Mouse (Mus musculus): ENCODE measurements around the gene Hist1h4j. TPM values are rescaled to one million over a fixed set of nuclear protein-coding genes. Genes with fewer than 3 reads are reported as not detected.

Gene Hist1h4j
- total RNA-seq (2023): 100 to 1,000 TPM; 162 to 165 TPM

DNA sequence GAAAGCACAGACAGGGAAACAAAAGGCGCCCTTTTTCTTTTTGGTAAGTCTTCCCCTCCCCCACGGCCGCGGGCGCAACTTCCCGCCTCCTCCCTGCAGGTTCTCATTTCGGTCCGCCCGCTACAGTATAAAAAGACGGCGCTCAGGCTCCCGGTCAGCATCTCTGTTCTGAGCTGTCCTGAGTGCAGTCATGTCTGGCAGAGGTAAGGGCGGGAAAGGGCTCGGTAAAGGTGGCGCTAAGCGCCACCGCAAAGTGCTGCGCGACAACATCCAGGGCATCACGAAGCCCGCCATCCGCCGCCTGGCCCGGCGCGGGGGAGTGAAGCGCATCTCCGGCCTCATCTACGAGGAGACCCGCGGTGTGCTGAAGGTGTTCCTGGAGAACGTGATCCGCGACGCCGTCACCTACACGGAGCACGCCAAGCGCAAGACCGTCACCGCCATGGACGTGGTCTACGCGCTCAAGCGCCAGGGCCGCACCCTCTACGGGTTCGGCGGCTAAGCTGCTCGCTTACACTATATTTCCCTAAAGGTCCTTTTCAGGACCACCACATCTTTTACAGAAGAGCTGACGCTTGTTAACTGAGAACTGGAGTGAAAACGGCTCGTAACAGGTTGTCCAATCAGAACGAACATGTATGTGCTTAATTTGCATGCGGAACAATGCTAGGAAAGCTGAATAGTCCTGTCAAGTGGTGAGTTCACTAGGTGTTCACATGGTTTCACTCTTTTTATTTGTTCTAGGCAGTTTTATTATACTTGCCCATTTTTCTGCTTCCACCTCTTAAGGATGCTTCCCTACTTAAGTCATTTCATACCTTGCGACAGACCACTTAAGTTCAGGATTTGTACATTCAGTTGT lies at the start of gene Hist1h4j:
TSS of gene Hist1h4j (plus strand) at position 159 of the 862 bp plus-strand sequence.

DNA sequence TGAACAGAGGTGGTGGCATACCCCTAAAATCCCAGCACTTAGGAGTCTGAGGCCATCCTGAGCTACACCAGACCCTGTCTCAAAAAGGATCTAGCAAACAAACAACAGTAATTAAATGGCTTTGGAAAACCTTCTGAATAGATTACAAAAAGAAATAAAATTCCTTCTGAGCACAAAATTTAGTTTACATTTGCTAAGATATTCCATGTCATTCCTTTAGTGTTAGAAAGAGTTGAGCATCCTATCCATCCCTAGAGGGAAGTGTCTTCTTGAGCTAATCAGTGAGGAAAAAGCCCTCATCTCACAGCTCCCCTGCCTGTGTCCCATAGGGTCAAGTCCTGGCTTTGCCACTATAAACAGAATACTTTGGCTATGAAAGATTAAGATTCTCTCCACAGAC lies 37.1 kb upstream of the Hist1h4j start, which contains the start of gene Olfr1359:
TSS of gene Olfr1359 (plus strand) at position 301 of the 400 bp plus-strand sequence.

DNA sequence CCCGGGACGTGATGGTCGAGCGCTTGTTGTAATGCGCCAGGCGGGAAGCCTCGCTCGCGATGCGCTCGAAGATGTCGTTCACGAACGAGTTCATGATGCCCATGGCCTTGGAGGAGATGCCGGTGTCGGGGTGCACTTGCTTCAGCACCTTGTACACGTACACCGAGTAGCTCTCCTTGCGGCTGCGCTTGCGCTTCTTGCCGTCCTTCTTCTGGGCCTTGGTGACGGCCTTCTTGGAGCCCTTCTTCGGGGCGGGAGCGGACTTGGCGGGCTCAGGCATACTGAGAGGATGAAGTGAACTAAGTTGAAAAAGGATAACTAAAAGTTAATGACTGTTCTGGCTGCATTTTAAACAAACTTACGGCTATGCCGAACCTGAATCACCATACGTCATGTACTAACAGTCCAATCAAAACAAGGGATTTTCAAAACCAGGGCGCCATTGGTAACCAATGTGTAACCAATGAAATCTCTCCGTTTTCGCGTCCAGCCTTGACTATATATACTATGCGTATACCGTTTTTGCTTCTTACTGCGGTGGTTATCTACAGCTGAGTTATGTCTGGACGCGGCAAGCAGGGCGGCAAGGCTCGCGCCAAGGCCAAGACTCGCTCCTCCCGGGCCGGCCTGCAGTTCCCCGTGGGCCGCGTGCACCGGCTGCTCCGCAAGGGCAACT lies 18.9 kb upstream of the Hist1h4j start, which contains the start of the genes Hist1h2bl and Hist1h2ai:
TSS of gene Hist1h2bl (minus strand) at position 280 of the 676 bp plus-strand sequence.
TSS of gene Hist1h2ai (plus strand) at position 559 of the 676 bp plus-strand sequence.

DNA sequence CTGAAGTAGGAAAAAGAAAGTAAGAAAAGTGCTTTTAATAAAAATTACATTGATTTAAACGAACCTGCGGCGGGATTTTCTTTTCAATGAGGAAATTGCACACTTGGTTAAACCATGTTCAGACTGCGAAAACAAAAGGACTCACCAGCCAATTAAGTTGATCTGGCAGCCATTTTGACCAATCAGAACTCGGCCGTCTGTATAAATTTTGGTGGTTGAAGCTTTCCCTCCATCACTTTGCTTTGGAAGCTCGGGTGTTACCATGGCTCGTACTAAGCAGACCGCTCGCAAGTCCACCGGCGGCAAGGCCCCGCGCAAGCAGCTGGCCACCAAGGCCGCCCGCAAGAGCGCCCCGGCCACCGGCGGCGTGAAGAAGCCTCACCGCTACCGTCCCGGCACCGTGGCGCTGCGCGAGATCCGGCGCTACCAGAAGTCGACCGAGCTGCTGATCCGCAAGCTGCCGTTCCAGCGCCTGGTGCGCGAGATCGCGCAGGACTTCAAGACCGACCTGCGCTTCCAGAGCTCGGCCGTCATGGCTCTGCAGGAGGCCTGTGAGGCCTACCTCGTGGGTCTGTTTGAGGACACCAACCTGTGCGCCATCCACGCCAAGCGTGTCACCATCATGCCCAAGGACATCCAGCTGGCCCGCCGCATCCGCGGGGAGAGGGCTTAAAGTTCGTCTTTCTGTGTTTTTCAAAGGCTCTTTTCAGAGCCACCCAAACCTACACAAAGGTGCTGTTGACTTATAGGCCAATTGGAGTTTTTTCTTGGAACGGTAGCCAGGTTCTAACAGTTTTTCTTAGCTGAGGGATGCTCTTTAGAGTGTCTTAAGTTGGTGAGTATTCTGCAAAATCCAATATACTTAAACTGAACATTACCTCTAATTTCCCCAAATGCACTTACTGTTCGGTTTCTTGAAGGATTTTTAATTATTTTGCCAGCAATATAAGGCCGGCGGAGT lies 17.2 kb upstream of the Hist1h4j start, which contains the start of gene Hist1h3h:
TSS of gene Hist1h3h (plus strand) at position 263 of the 961 bp plus-strand sequence.

DNA sequence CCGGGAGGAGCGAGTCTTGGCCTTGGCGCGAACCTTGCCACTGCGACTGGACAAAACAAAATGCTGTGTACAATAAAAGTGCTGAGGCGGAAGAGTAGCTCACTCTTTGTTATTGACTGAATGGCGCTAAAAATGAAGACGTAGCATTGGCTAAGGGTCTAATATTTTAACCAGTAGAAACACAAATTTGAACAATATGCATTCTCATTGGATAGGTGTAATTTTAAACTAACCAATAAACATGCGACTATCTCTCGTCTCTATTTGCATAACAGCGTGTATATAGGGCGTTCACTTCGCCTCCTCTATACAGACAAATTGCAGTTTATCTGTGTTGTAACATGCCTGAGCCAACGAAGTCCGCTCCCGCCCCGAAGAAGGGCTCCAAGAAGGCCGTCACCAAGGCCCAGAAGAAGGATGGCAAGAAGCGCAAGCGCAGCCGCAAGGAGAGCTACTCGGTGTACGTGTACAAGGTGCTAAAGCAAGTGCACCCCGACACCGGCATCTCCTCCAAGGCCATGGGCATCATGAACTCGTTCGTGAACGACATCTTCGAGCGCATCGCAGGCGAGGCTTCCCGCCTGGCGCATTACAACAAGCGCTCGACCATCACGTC lies 13.0 kb upstream of the Hist1h4j start, which contains the start of gene Hist1h2bm:
TSS of gene Hist1h2bm (plus strand) at position 288 of the 616 bp plus-strand sequence.

DNA sequence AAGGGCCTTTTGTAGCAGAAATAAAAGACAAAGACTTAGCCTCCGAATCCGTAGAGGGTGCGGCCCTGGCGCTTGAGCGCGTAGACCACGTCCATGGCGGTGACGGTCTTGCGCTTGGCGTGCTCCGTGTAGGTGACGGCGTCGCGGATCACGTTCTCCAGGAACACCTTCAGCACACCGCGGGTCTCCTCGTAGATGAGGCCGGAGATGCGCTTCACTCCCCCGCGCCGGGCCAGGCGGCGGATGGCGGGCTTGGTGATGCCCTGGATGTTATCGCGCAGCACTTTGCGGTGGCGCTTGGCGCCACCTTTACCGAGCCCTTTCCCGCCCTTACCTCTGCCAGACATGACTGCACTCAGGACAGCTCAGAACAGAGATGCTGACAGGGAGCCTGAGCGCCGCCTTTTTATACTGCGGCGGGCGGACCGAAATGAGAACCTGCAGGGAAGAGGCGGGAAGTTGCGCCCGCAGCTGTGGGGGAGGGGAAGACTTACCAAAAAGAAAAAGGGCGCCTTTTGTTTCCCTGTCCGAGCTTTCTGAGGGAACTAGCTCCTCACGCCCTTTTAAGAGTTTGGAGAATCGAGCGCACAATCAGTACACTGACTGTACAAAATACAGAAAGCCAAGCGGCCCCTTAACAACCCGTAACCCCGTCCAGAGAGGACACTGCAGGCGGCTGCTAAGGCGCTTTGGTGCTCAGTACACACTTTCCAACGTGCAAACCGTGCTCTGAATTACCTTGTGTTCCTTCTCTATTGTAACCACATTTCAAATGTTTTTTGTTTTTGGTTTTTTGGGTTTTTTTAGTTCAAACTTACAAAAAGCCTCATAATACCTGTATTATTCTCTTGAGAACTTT lies 15.5 kb downstream of the Hist1h4j start, which contains the start of gene Hist1h4k:
TSS of gene Hist1h4k (minus strand) at position 347 of the 859 bp plus-strand sequence.

DNA sequence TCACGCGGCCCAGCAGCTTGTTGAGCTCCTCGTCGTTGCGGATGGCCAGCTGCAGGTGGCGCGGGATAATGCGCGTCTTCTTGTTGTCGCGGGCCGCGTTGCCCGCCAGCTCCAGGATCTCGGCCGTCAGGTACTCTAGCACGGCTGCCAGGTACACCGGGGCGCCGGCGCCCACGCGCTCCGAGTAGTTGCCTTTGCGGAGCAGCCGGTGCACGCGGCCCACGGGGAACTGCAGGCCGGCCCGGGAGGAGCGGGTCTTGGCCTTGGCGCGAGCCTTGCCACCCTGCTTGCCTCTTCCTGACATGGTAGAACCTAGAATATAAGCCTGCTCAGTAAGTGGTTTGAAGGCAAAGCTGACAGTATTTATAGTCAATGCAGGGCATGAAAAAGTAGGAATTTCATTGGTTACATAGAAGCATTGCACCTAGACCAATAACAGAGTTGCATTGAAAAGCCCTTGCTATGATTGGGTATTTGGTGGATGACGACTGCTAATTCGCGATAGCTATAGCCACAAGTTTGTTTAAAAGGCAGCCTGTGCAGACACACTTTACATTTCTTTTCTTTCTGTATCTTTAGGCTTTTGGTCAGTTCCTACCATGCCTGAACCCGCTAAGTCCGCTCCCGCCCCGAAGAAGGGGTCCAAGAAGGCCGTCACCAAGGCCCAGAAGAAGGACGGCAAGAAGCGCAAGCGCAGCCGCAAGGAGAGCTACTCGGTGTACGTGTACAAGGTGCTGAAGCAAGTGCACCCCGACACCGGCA lies 18.8 kb downstream of the Hist1h4j start, which contains the start of the genes Hist1h2ak and Hist1h2bn:
TSS of gene Hist1h2ak (minus strand) at position 304 of the 762 bp plus-strand sequence.
TSS of gene Hist1h2bn (plus strand) at position 600 of the 762 bp plus-strand sequence.

DNA sequence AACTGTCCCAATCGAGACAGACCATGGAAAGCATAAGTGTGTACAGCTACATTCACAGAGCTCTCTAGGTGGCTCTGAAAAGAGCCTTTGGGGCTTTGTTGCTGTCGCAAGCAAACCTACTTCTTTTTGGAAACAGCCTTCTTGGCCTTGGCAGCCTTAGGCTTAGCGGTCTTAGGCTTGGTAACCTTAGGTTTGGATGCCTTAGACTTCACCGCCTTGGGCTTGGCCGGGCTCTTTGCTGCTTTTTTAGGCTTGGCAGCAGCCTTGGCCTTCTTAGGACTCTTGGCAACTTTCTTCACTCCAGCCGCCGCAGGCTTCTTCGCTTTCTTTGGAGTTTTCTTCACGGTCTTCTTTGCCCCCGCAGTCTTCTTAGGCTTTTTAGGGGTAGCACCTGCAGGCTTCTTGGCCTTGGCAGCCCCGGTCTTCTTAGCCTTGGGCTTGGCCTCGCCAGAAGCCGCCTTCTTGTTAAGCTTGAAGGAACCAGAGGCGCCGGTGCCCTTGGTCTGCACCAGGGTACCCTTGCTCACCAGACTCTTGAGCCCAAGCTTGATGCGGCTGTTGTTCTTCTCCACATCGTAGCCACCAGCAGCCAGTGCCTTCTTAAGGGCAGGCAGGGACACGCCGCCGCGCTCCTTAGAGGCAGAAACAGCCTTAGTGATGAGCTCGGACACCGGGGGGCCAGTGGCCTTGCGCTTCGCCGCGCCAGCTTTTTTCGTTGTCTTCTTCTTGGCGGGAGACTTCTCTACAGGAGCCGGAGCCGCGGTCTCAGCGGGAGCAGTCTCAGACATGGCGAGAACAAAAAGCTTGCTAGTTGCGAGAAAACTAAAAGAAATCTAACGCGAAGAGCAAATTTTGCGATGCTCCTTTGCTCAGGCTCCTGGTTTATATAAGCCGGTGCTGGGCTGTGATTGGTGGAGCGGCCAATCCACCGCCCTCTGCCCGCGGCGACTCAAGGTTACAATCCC lies 45.2 kb downstream of the Hist1h4j start, which contains the start of gene Hist1h1b:
TSS of gene Hist1h1b (minus strand) at position 859 of the 965 bp plus-strand sequence.

DNA sequence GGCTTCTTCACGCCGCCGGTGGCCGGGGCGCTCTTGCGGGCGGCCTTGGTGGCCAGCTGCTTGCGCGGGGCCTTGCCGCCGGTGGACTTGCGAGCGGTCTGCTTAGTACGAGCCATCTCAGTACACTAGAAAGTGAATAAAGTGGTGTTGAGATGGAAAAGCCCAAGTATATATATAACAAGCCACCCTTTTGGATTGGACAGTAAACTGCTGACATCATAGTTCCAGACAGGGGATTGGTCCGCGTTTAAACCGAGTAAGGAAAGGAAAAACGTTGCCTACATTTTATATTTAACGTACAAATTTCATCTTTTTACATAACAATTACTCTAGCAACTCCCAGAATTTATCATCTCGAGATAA lies 48.4 kb downstream of the Hist1h4j start, which contains the start of gene Hist1h3i:
TSS of gene Hist1h3i (minus strand) at position 116 of the 363 bp plus-strand sequence.

Other genes starting within 250 kb of the Hist1h4j start
- 1 to 10 TPM; 2.7 to 3.4 TPM for gene AK157302, start 239.8 kb upstream of the Hist1h4j start, total RNA-seq (2023)
- gene Gm11273, start 233.6 kb upstream of the Hist1h4j start, total RNA-seq (2023): 10 to 100 TPM; 18.9 to 19.1 TPM
- 1 to 10 TPM; 3.8 to 3.9 TPM for gene Zkscan8, start 203.9 kb upstream of the Hist1h4j start, total RNA-seq (2023)
- gene Olfr1366, start 192.3 kb upstream of the Hist1h4j start, total RNA-seq (2023): not detected
- not detected for gene Olfr1535, start 175.2 kb upstream of the Hist1h4j start, total RNA-seq (2023)
- not detected for gene Olfr1364, start 153.3 kb upstream of the Hist1h4j start, total RNA-seq (2023)
- not detected for gene Olfr1362, start 121.0 kb upstream of the Hist1h4j start, total RNA-seq (2023)
- gene Olfr11, start 92.5 kb upstream of the Hist1h4j start, total RNA-seq (2023): not detected
- gene Olfr1361, start 71.7 kb upstream of the Hist1h4j start, total RNA-seq (2023): not detected
- gene Olfr1360, start 57.7 kb upstream of the Hist1h4j start, total RNA-seq (2023): not detected
- not detected for gene Olfr1359, start 37.0 kb upstream of the Hist1h4j start, total RNA-seq (2023)
- gene Hist1h2bl, start 18.9 kb upstream of the Hist1h4j start, total RNA-seq (2023): 1,000 to 10,000 TPM; 1,007 to 1,037 TPM
- 100 to 1,000 TPM; 322 to 368 TPM for gene Hist1h2ai, start 18.6 kb upstream of the Hist1h4j start, total RNA-seq (2023)
- gene Hist1h3h, start 17.4 kb upstream of the Hist1h4j start, total RNA-seq (2023): 1,000 to 10,000 TPM; 1,636 to 1,682 TPM
- 100 to 1,000 TPM; 245 to 302 TPM for gene Hist1h2bm, start 13.0 kb upstream of the Hist1h4j start, total RNA-seq (2023)
- gene Hist1h4k, start 15.4 kb downstream of the Hist1h4j start, total RNA-seq (2023): 1,000 to 10,000 TPM; 2,386 to 2,430 TPM
- gene Hist1h2ak, start 18.8 kb downstream of the Hist1h4j start, total RNA-seq (2023): 100 to 1,000 TPM; 426 to 441 TPM
- 100 to 1,000 TPM; 695 to 749 TPM for gene Hist1h2bn, start 19.1 kb downstream of the Hist1h4j start, total RNA-seq (2023)
- 100 to 1,000 TPM; 583 to 676 TPM for gene Hist1h1b, start 45.6 kb downstream of the Hist1h4j start, total RNA-seq (2023)
- gene Hist1h3i, start 48.3 kb downstream of the Hist1h4j start, total RNA-seq (2023): 1,000 to 10,000 TPM; 1,324 to 1,491 TPM
- gene Hist1h2an, start 52.2 kb downstream of the Hist1h4j start, total RNA-seq (2023): 100 to 1,000 TPM; 204 to 209 TPM
- gene Hist1h2bp, start 52.4 kb downstream of the Hist1h4j start, total RNA-seq (2023): 100 to 1,000 TPM; 485 to 544 TPM
- gene Hist1h2bq, start 75.1 kb downstream of the Hist1h4j start, total RNA-seq (2023): 1,000 to 10,000 TPM; 1,192 to 1,249 TPM
- 1,000 to 10,000 TPM; 2,019 to 2,366 TPM for gene Hist1h2ao, start 75.4 kb downstream of the Hist1h4j start, total RNA-seq (2023)
- gene Hist1h4m, start 76.7 kb downstream of the Hist1h4j start, total RNA-seq (2023): 1,000 to 10,000 TPM; 1,248 to 1,288 TPM
- 100 to 1,000 TPM; 891 to 923 TPM for gene Hist1h4n, start 97.1 kb downstream of the Hist1h4j start, total RNA-seq (2023)
- 100 to 1,000 TPM; 561 to 647 TPM for gene Hist1h2ap, start 98.4 kb downstream of the Hist1h4j start, total RNA-seq (2023)
- 1,000 to 10,000 TPM; 1,178 to 1,241 TPM for gene Hist1h2br, start 98.7 kb downstream of the Hist1h4j start, total RNA-seq (2023)
- under 1 TPM; 0.69 to 0.84 TPM for gene Zfp184, start 210.0 kb downstream of the Hist1h4j start, total RNA-seq (2023)
- not detected for gene Pom121l2, start 246.1 kb downstream of the Hist1h4j start, total RNA-seq (2023)